Mouse (Mus musculus): ENCODE measurements around the gene Txnrd2.

DNA sequence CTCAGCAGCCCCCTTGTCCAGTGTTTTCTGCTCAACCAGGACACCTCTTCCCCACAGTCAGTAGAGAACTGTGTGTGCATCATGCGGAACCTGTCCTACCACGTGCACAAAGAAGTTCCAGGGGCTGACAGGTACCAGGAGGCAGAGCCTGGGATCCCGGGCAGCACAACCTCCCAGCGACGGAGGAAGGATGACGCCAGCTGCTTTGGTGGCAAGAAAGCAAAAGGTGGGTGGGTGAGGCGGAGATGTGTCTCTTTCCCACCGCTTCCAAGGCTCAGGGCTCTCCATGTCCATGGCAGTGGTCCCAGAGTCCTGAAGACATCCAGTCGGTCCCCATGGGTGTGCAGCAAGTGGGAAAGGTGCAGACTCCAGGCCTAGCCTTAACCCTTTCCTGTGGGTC, 26.2 kb upstream of the Txnrd2 start:
- TF ChIP-seq CTCF (IDR thresholded peaks at IDR 0.05; ENCODE audit: insufficient read depth, low read length) (no peak), POLR2A (IDR thresholded peaks at IDR 0.05; ENCODE audit: borderline replicate concordance, extremely low read depth, low read depth, low read length) (no peak)

All from lung, adult 2 months (tissue).